Mouse (Mus musculus) bone marrow, adult 2 months (tissue): ENCODE measurements around the gene Atg4a. TPM values are rescaled to one million over a fixed set of nuclear protein-coding genes. Genes with fewer than 3 reads are reported as not detected.

ENCODE experiments used
- H3K27ac ChIP-seq: fragments of 200-500 bp; 2 replicates; pipeline ENCODE4 v1.5.1; 2012; ENCODE audit warnings: low read depth, mild to moderate bottlenecking, control low read depth, inconsistent platforms, low read length; ENCODE audit not compliant: control insufficient read depth, poor library complexity, insufficient read depth
- H3K4me1 ChIP-seq: fragments of 200-500 bp; 2 replicates; pipeline ENCODE4 v1.6.1; 2011; ENCODE audit warnings: low read length; ENCODE audit not compliant: control insufficient read depth, insufficient read depth
- H3K4me3 ChIP-seq: fragments of 200-500 bp; replicated peaks from 2 replicates; pipeline ENCODE3; 2011; ENCODE audit warnings: mild to moderate bottlenecking, low read depth, low read length, control low read depth; ENCODE audit not compliant: control insufficient read depth
- CTCF ChIP-seq: fragments of 200-500 bp; IDR thresholded peaks from 2 replicates; pipeline ENCODE4 v1.5.1; 2011; ENCODE audit warnings: low read length, control low read depth; ENCODE audit not compliant: control insufficient read depth, insufficient read depth
- POLR2A ChIP-seq: fragments of 200-500 bp; IDR thresholded peaks from 2 replicates; pipeline ENCODE4 v1.6.1; 2011; ENCODE audit warnings: low read depth, mild to moderate bottlenecking, control low read depth, low read length, borderline replicate concordance; ENCODE audit not compliant: control insufficient read depth
- WGBS: fragments of 180-500 bp; shearing (Covaris S2); methylation state at CpG from one replicate; pipeline ENCODE4 v1.1.7; 2018; 5-methylcytosine and 5-hydroxymethylcytosine counted together
- polyA plus RNA-seq: library from polyadenylated mRNA; stranded (reverse); fragments of >200 nt; gene quantifications from 2 replicates; pipeline ENCODE4 v1.2.4, GENCODE M21; 2011; ENCODE audit warnings: low replicate concordance; ENCODE audit not compliant: missing spikeins, insufficient read depth, insufficient read length

The Atg4a gene
- polyA plus RNA-seq, result 40.0 and 64.6 TPM in 2 replicates

GRCm38 (mm10) chrX:140956272-140956940 lies at the start of gene Atg4a, which contains the start of gene Psmd10:
TSS of gene Atg4a (plus strand) at chrX:140956907.
TSS of gene Psmd10 (minus strand) at chrX:140956728.
- H3K4me3 ChIP-seq, result peak within 1 kb of the TSS; percentile 79
- H3K4me1 ChIP-seq, result no peaks in the 10 kb centered on the region; the same call in 1 of the 2 replicates
- 10% methylated on average over 23 of the region's 23 CpGs for WGBS
- TF ChIP-seq CTCF, result no peak
- TF ChIP-seq POLR2A, result no peak
- peak within 1 kb of the TSS; percentile 33; the same call in 1 of the 2 replicates for H3K27ac ChIP-seq

GRCm38 (mm10) chrX:140907360-140907759 lies 49.3 kb upstream of the Atg4a start, which contains the start of gene Vsig1:
TSS of gene Vsig1 (plus strand) at chrX:140907608.
- no peaks in the 10 kb centered on the region for H3K4me1 ChIP-seq
- 71% methylated on average over 7 of the region's 7 CpGs for WGBS
- no peak within 1 kb of the TSS for H3K4me3 ChIP-seq
- TF ChIP-seq CTCF (no peak), POLR2A (no peak)
- H3K27ac ChIP-seq, result no peak within 1 kb of the TSS

GRCm38 (mm10) chrX:140921321-140921720 lies 35.4 kb upstream of the Atg4a start:
- TF ChIP-seq CTCF (no peak), POLR2A (no peak)
- Histone ChIP-seq H3K4me3 (no peak overlapping the region), H3K4me1 (no peaks in the 10 kb centered on the region), H3K27ac (no peak overlapping the region)
- WGBS, result 76% methylated on average over 6 of the region's 6 CpGs

- WGBS, result 70% methylated on average over 3 of the region's 3 CpGs
- Histone ChIP-seq H3K4me1 (no peaks in the 10 kb centered on the region), H3K27ac (no peak overlapping the region), H3K4me3 (no peak overlapping the region)
- no peak for TF ChIP-seq POLR2A
- no peak for TF ChIP-seq CTCF
Observed at GRCm38 (mm10) chrX:140932066-140932465, 24.6 kb upstream of the Atg4a start.

GRCm38 (mm10) chrX:140933263-140933662 lies 23.4 kb upstream of the Atg4a start:
- H3K4me1 ChIP-seq, result no peaks in the 10 kb centered on the region
- no peak overlapping the region for H3K27ac ChIP-seq
- no peak overlapping the region for H3K4me3 ChIP-seq
- no peak for TF ChIP-seq POLR2A
- no peak for TF ChIP-seq CTCF
- 28% methylated on average over 3 of the region's 3 CpGs for WGBS

- Histone ChIP-seq H3K4me1 (no peaks in the 10 kb centered on the region), H3K27ac (no peak overlapping the region), H3K4me3 (no peak overlapping the region)
- TF ChIP-seq POLR2A (no peak), CTCF (no peak)
- 74% methylated on average over 5 of the region's 5 CpGs for WGBS
Observed at GRCm38 (mm10) chrX:140936271-140936670, 20.4 kb upstream of the Atg4a start.

- peak overlapping the region; percentile 61 for H3K4me3 ChIP-seq
- no peaks in the 10 kb centered on the region; the same call in 1 of the 2 replicates for H3K4me1 ChIP-seq
- WGBS, result 70% methylated on average over 4 of the region's 4 CpGs
- 0 out of 2 replicates have a peak overlapping the region, but pooled peaks have one; percentile 61 for H3K27ac ChIP-seq
- TF ChIP-seq CTCF (no peak), POLR2A (no peak)
Observed at GRCm38 (mm10) chrX:140953618-140954017, 3.1 kb upstream of the Atg4a start.

- Histone ChIP-seq H3K27ac (no peak overlapping the region), H3K4me3 (peak overlapping the region; percentile 79), H3K4me1 (no peaks in the 10 kb centered on the region; the same call in 1 of the 2 replicates)
- 13% methylated on average over 5 of the region's 5 CpGs for WGBS
- TF ChIP-seq CTCF (no peak), POLR2A (no peak)
Observed at GRCm38 (mm10) chrX:140956959-140957358, 252 bp downstream of the Atg4a start.
